ENCODE assay signal across 8 mouse cellular contexts in the genomic region with DNA sequence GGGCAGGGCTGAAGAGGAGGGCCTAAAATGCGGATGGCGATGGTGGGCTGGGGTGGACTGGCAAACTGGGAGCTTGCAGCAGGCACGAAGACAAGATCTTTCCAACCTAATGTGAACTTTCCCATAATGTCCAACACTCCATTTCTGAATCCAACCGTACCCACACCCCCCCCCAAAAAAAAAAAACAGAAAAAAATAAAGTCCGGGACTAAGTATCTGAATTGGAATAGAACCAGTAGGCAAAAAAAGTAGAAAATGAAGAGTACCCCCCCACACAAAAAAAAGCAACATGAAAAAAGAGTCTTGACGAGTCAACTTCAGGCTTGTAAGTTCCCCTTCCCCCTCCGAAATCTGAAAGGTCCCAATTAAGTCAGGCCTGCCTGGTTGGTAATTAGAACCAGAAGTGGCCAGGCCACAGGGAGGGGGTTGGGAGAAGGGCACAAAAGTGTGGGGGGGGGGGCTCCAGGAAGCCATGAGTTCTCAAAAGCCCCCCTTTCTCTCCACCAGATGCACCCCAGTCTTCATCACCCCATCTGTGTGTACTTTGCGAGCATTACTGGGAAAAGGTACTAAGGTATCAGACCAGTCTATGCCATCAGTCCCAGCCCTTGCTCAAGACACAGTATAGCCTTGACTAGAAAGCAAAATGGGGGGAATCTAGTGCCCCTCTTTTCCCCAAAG. TPM values are rescaled to one million over a fixed set of nuclear protein-coding genes. Genes with fewer than 3 reads are reported as not detected.
DNase-seq lines count a peak whose midpoint lies in the region; ATAC-seq and TF ChIP-seq lines count a peak whose summit lies in the region.

No protein-coding gene starts in this region.

- no peak for TF ChIP-seq CTCF in bone marrow macrophage, adult 2 months (IDR thresholded peaks at IDR 0.05; ENCODE audit: low read depth, low read length)
- TF ChIP-seq CTCF in midbrain, postnatal 0 days (IDR thresholded peaks at IDR 0.05): no peak

- WGBS in hindbrain, embryonic 13.5 days: 9% methylated on average over 8 of the region's 8 CpGs
- 12% methylated on average over 8 of the region's 8 CpGs for WGBS in midbrain, postnatal 0 days

- DNase-seq in kidney, postnatal 10 days: peak; percentile 31
- no peak for DNase-seq in kidney, postnatal 36 days
- DNase-seq in midbrain, postnatal 0 days (ENCODE audit: low spot score): no peak
- DNase-seq in thymus, adult 18-20 months: no peak
- DNase-seq in gastrocnemius, postnatal 36 days: no peak
- DNase-seq in cerebellum, adult 11 months: no peak

- H3K27ac ChIP-seq in bone marrow macrophage, adult 2 months (ENCODE audit: insufficient read depth, low read depth, low read length): no peak overlapping the region
- peak overlapping the region; percentile 77; the same call in 1 of the 2 replicates for H3K27ac ChIP-seq in hindbrain, embryonic 13.5 days
- no peak overlapping the region for H3K27ac ChIP-seq in midbrain, postnatal 0 days (ENCODE audit: low read depth, low read length)

- H3K4me2 ChIP-seq in hindbrain, embryonic 13.5 days: peak overlapping the region; percentile 95
- H3K4me2 ChIP-seq in midbrain, postnatal 0 days (ENCODE audit: low read depth, low read length, poor library complexity, severe bottlenecking): peak overlapping the region; percentile 93

- H3K27me3 ChIP-seq in hindbrain, embryonic 13.5 days: peaks cover 87% of the 10 kb centered on the region
- peaks cover 23% of the 10 kb centered on the region for H3K27me3 ChIP-seq in midbrain, postnatal 0 days (ENCODE audit: insufficient read depth, low read length)

- intact Hi-C loops in gastrocnemius, postnatal 36 days (cut with DNase I): loop anchor here (2.0 kb wide), 1 partner anchor 31 kb away; a partner anchor contains a TSS

- H3K9me3 ChIP-seq in hindbrain, embryonic 13.5 days: no peaks in the 10 kb centered on the region
- H3K9me3 ChIP-seq in midbrain, postnatal 0 days (ENCODE audit: low read length): no peaks in the 10 kb centered on the region

- no peaks in the 10 kb centered on the region for H3K36me3 ChIP-seq in hindbrain, embryonic 13.5 days
- no peaks in the 10 kb centered on the region for H3K36me3 ChIP-seq in midbrain, postnatal 0 days (ENCODE audit: insufficient read depth, low read length)

- no peak for TF ChIP-seq POLR2A in bone marrow macrophage, adult 2 months (IDR thresholded peaks at IDR 0.05; ENCODE audit: borderline replicate concordance, low read depth, low read length)

- peaks cover 12% of the 10 kb centered on the region for H3K4me1 ChIP-seq in bone marrow macrophage, adult 2 months (ENCODE audit: control insufficient read depth, insufficient read depth, low read length)
- peaks cover 51% of the 10 kb centered on the region for H3K4me1 ChIP-seq in hindbrain, embryonic 13.5 days (replicated peaks)
- H3K4me1 ChIP-seq in midbrain, postnatal 0 days (ENCODE audit: insufficient read depth, low read length): peaks cover 6% of the 10 kb centered on the region; the same call in 1 of the 2 replicates

- H3K9ac ChIP-seq in hindbrain, embryonic 13.5 days: peak overlapping the region; percentile 75
- no peak overlapping the region; the same call in 1 of the 2 replicates for H3K9ac ChIP-seq in midbrain, postnatal 0 days (replicated peaks; ENCODE audit: low read length, poor library complexity, severe bottlenecking)

- no peak for ATAC-seq in hindbrain, embryonic 13.5 days (ENCODE audit: low FRiP score)
- no peak for ATAC-seq in midbrain, postnatal 0 days (ENCODE audit: low FRiP score)

- peak overlapping the region; percentile 67 for H3K4me3 ChIP-seq in bone marrow macrophage, adult 2 months (ENCODE audit: insufficient read depth, low read length)
- H3K4me3 ChIP-seq in hindbrain, embryonic 13.5 days: peak overlapping the region; percentile 53
- peak overlapping the region; percentile 50 for H3K4me3 ChIP-seq in midbrain, postnatal 0 days (ENCODE audit: low read depth, low read length)

RNA-seq across cellular contexts. Expression of a gene that starts 9.0 kb away (rescaled TPM):
- 29.8 and 30.4 TPM in 2 replicates for polyA plus RNA-seq in bone marrow macrophage, adult 2 months (2012; ENCODE audit: insufficient read depth, insufficient read length, missing spikeins)
- polyA plus RNA-seq in hindbrain, embryonic 13.5 days (2015; fragmentation: Nextera tagmentation; extraction: Ambion mirVana): 5.7 and 7.1 TPM in 2 replicates
- total RNA-seq in midbrain, postnatal 0 days (2014; rRNA removed): 4.4 and 12.6 TPM in 2 replicates
- 3.9 and 4.2 TPM in 2 replicates for polyA plus RNA-seq in midbrain, postnatal 0 days (2015; fragmentation: Nextera tagmentation; extraction: Ambion mirVana)
- total RNA-seq in gastrocnemius, postnatal 36 days (2021): 1 to 10 TPM; 9.3 to 9.9 TPM

RNA-seq across cellular contexts. Expression of a gene that starts 16.5 kb away (rescaled TPM):
- polyA plus RNA-seq in bone marrow macrophage, adult 2 months (2012; ENCODE audit: insufficient read depth, insufficient read length, missing spikeins): 32.3 and 35.8 TPM in 2 replicates
- 0.45 and 1.5 TPM in 2 replicates for polyA plus RNA-seq in hindbrain, embryonic 13.5 days (2015; fragmentation: Nextera tagmentation; extraction: Ambion mirVana)
- 0.88 and 1.5 TPM in 2 replicates for total RNA-seq in midbrain, postnatal 0 days (2014; rRNA removed)
- 1.1 and 1.2 TPM in 2 replicates for polyA plus RNA-seq in midbrain, postnatal 0 days (2015; fragmentation: Nextera tagmentation; extraction: Ambion mirVana)
- 1 to 10 TPM in 1 of 2 experiments, under 1 TPM in 1; 0.69 to 1.3 TPM for total RNA-seq in gastrocnemius, postnatal 36 days (2021)

RNA-seq across cellular contexts. Expression of a gene that starts 22.1 kb away (rescaled TPM):
- polyA plus RNA-seq in bone marrow macrophage, adult 2 months (2012; ENCODE audit: insufficient read depth, insufficient read length, missing spikeins): not detected in 2 replicates
- 0.14 and 0.22 TPM in 2 replicates for polyA plus RNA-seq in hindbrain, embryonic 13.5 days (2015; fragmentation: Nextera tagmentation; extraction: Ambion mirVana)
- not detected in 2 replicates for total RNA-seq in midbrain, postnatal 0 days (2014; rRNA removed)
- not detected in 2 replicates for polyA plus RNA-seq in midbrain, postnatal 0 days (2015; fragmentation: Nextera tagmentation; extraction: Ambion mirVana)
- not detected for total RNA-seq in gastrocnemius, postnatal 36 days (2021)

RNA-seq across cellular contexts. Expression of a gene that starts 31.0 kb away (rescaled TPM):
- 71.6 and 78.4 TPM in 2 replicates for polyA plus RNA-seq in bone marrow macrophage, adult 2 months (2012; ENCODE audit: insufficient read depth, insufficient read length, missing spikeins)
- polyA plus RNA-seq in hindbrain, embryonic 13.5 days (2015; fragmentation: Nextera tagmentation; extraction: Ambion mirVana): 54.7 TPM in 2 replicates
- total RNA-seq in midbrain, postnatal 0 days (2014; rRNA removed): 43.3 and 59.3 TPM in 2 replicates
- 63.5 and 67.3 TPM in 2 replicates for polyA plus RNA-seq in midbrain, postnatal 0 days (2015; fragmentation: Nextera tagmentation; extraction: Ambion mirVana)
- total RNA-seq in gastrocnemius, postnatal 36 days (2021): 10 to 100 TPM; 12.8 to 13.4 TPM

RNA-seq across cellular contexts. Expression of a gene that starts 43.7 kb away (rescaled TPM):
- 60.4 and 60.5 TPM in 2 replicates for polyA plus RNA-seq in bone marrow macrophage, adult 2 months (2012; ENCODE audit: insufficient read depth, insufficient read length, missing spikeins)
- 43.2 and 44.5 TPM in 2 replicates for polyA plus RNA-seq in hindbrain, embryonic 13.5 days (2015; fragmentation: Nextera tagmentation; extraction: Ambion mirVana)
- 30.3 and 47.5 TPM in 2 replicates for total RNA-seq in midbrain, postnatal 0 days (2014; rRNA removed)
- 32.8 and 34.6 TPM in 2 replicates for polyA plus RNA-seq in midbrain, postnatal 0 days (2015; fragmentation: Nextera tagmentation; extraction: Ambion mirVana)
- total RNA-seq in gastrocnemius, postnatal 36 days (2021): 1 to 10 TPM; 7.5 to 7.6 TPM

Comparison
In these comparisons a context has a peak if more than half of its experiments do, and no peak if none do; other contexts are left out.
1. RNA of a gene that starts 16.5 kb away (polyA plus RNA-seq): 32.3 to 35.8 TPM in bone marrow macrophage, adult 2 months; 1.1 to 1.2 TPM in midbrain, postnatal 0 days and 0.45 to 1.5 TPM in hindbrain, embryonic 13.5 days; every median in the first group is over 10 times any median in the second.
2. Peak in every context shown above with its lines, with median percentiles within 50 percentile points of each other: H3K4me3 ChIP-seq.